Mouse (Mus musculus) MEL (cell line): ENCODE measurements around the gene Icos. TPM values are rescaled to one million over a fixed set of nuclear protein-coding genes. Genes with fewer than 3 reads are reported as not detected.

Source experiments
- DNase-seq: peaks from one replicate; pipeline ENCODE4 v3.0.0; 2011; ENCODE audit warnings: low read depth, low spot score
- H3K27ac ChIP-seq: 2 replicates; pipeline ENCODE4 v1.5.1; 2012; ENCODE audit warnings: low read depth, mild to moderate bottlenecking, control low read depth, low read length, moderate library complexity; ENCODE audit not compliant: control insufficient read depth
- H3K27me3 ChIP-seq, 2 experiments: fragments of 150-350 bp in 1 of 2; sonication (generic) in 1 of 2; 2 replicates each; pipeline ENCODE4 v1.6.1; 2012; ENCODE audit warnings: low read length in 2 of 2, mild to moderate bottlenecking in 2 of 2, improper control_type of control experiment in 1 of 2, moderate library complexity in 1 of 2; ENCODE audit not compliant: insufficient read depth in 2 of 2, control insufficient read depth in 1 of 2
- H3K36me3 ChIP-seq, 2 experiments: 2 replicates each; pipeline ENCODE4 v1.6.1; 2012 to 2014; ENCODE audit warnings: low read length in 2 of 2, improper control_type of control experiment in 1 of 2, inconsistent platforms in 1 of 2, mild to moderate bottlenecking in 1 of 2; ENCODE audit not compliant: insufficient read depth in 2 of 2, control insufficient read depth in 1 of 2
- H3K4me1 ChIP-seq, 2 experiments: fragments of 150-350 bp in 1 of 2; sonication (generic) in 1 of 2; 2 replicates each; pipeline ENCODE4 v1.6.1; 2012; ENCODE audit warnings: low read length in 2 of 2, improper control_type of control experiment in 1 of 2, mild to moderate bottlenecking in 1 of 2; ENCODE audit not compliant: insufficient read depth in 2 of 2, control insufficient read depth in 1 of 2
- H3K4me3 ChIP-seq, 2 experiments: fragments of 150-350 bp in 1 of 2; sonication (generic) in 1 of 2; 2 replicates each; pipeline ENCODE4 v1.5.1; 2012; ENCODE audit warnings: low read depth in 2 of 2, low read length in 2 of 2, mild to moderate bottlenecking in 2 of 2, moderate library complexity in 2 of 2, control low read depth in 1 of 2, improper control_type of control experiment in 1 of 2; ENCODE audit not compliant: control insufficient read depth in 1 of 2, insufficient read depth in 1 of 2
- H3K79me2 ChIP-seq: 2 replicates; pipeline ENCODE4 v1.6.1; 2012; ENCODE audit warnings: mild to moderate bottlenecking, low read length, moderate library complexity; ENCODE audit not compliant: control insufficient read depth, poor library complexity, insufficient read depth
- H3K9ac ChIP-seq: 2 replicates; pipeline ENCODE4 v1.6.1; 2012; ENCODE audit warnings: low read depth, mild to moderate bottlenecking, control low read depth, low read length, moderate library complexity; ENCODE audit not compliant: control insufficient read depth, poor library complexity, severe bottlenecking
- H3K9me3 ChIP-seq: fragments of 150-350 bp; sonication (generic); replicated peaks from 2 replicates; pipeline ENCODE4 v1.6.1; 2012; ENCODE audit warnings: mild to moderate bottlenecking, low read length, improper control_type of control experiment, moderate library complexity; ENCODE audit not compliant: insufficient read depth
- BHLHE40 ChIP-seq: IDR thresholded peaks from 2 replicates; pipeline ENCODE4 v1.6.1; 2012; ENCODE audit warnings: low read depth, mild to moderate bottlenecking, inconsistent platforms, low read length, improper control_type of control experiment, borderline replicate concordance
- CHD1 ChIP-seq: IDR thresholded peaks from 2 replicates; pipeline ENCODE4 v1.6.1; 2012; ENCODE audit warnings: low read depth, mild to moderate bottlenecking, inconsistent platforms, low read length, improper control_type of control experiment
- CTCF ChIP-seq, 3 experiments: IDR thresholded peaks in 2 of 3; conservative IDR thresholded peaks in 1 of 3; 2 replicates each; pipeline ENCODE4 v1.5.1; 2011 to 2012; ENCODE audit warnings: low read length in 3 of 3, low read depth in 2 of 3, mild to moderate bottlenecking in 2 of 3, improper control_type of control experiment in 1 of 3, inconsistent platforms in 1 of 3, mixed read lengths in 1 of 3, moderate library complexity in 1 of 3; ENCODE audit not compliant: control insufficient read depth in 1 of 3, insufficient read depth in 1 of 3, poor library complexity in 1 of 3, severe bottlenecking in 1 of 3
- E2F4 ChIP-seq: IDR thresholded peaks from 2 replicates; pipeline ENCODE4 v1.6.1; 2011; ENCODE audit warnings: low read depth, low read length, improper control_type of control experiment, borderline replicate concordance
- EP300 ChIP-seq, 2 experiments: IDR thresholded peaks; 2 replicates each; pipeline ENCODE4 v1.6.1; 2011; ENCODE audit warnings: improper control_type of control experiment in 2 of 2, low read length in 2 of 2, low read depth in 1 of 2, mild to moderate bottlenecking in 1 of 2
- ETS1 ChIP-seq: IDR thresholded peaks from 2 replicates; pipeline ENCODE4 v1.6.1; 2012; ENCODE audit warnings: low read depth, mild to moderate bottlenecking, inconsistent platforms, low read length, improper control_type of control experiment, moderate library complexity
- JUND ChIP-seq: IDR thresholded peaks from 2 replicates; pipeline ENCODE4 v1.6.1; 2011; ENCODE audit warnings: low read depth, mild to moderate bottlenecking, improper control_type of control experiment, low read length
- MAX ChIP-seq: IDR thresholded peaks from 2 replicates; pipeline ENCODE4 v1.6.1; 2011; ENCODE audit warnings: low read length, improper control_type of control experiment
- MAZ ChIP-seq: IDR thresholded peaks from 2 replicates; pipeline ENCODE4 v1.6.1; 2012; ENCODE audit warnings: low read depth, mild to moderate bottlenecking, inconsistent platforms, low read length, improper control_type of control experiment
- MEF2A ChIP-seq: IDR thresholded peaks from 2 replicates; pipeline ENCODE4 v1.6.1; 2014; ENCODE audit warnings: low read depth, mild to moderate bottlenecking, inconsistent platforms, low read length, improper control_type of control experiment; ENCODE audit not compliant: poor library complexity, insufficient replicate concordance, severe bottlenecking; ENCODE audit errors: extremely low read depth
- MXI1 ChIP-seq: IDR thresholded peaks from 2 replicates; pipeline ENCODE4 v1.6.1; 2011; ENCODE audit warnings: mild to moderate bottlenecking, low read depth, low read length, improper control_type of control experiment
- MYB ChIP-seq: IDR thresholded peaks from 2 replicates; pipeline ENCODE4 v1.6.1; 2011; ENCODE audit warnings: mild to moderate bottlenecking, low read depth, low read length, improper control_type of control experiment
- MYC ChIP-seq: IDR thresholded peaks from 2 replicates; pipeline ENCODE4 v1.6.1; 2011; ENCODE audit warnings: low read depth, mild to moderate bottlenecking, low read length, improper control_type of control experiment, moderate library complexity
- NELFE ChIP-seq: IDR thresholded peaks from 2 replicates; pipeline ENCODE4 v1.6.1; 2011; ENCODE audit warnings: low read depth, low read length, improper control_type of control experiment
- POLR2A ChIP-seq, 2 experiments: IDR thresholded peaks; 2 replicates each; pipeline ENCODE4 v1.6.1; 2011 to 2012; ENCODE audit warnings: low read length in 2 of 2, mild to moderate bottlenecking in 2 of 2, control low read depth in 1 of 2, improper control_type of control experiment in 1 of 2, low read depth in 1 of 2, moderate library complexity in 1 of 2; ENCODE audit not compliant: control insufficient read depth in 1 of 2, insufficient read depth in 1 of 2, poor library complexity in 1 of 2
- POLR2AphosphoS2 ChIP-seq: IDR thresholded peaks from 2 replicates; pipeline ENCODE4 v1.6.1; 2011; ENCODE audit warnings: low read length, improper control_type of control experiment
- RAD21 ChIP-seq: IDR thresholded peaks from 2 replicates; pipeline ENCODE4 v1.6.1; 2011; ENCODE audit warnings: mild to moderate bottlenecking, low read depth, low read length, improper control_type of control experiment
- SIN3A ChIP-seq: IDR thresholded peaks from 2 replicates; pipeline ENCODE4 v1.6.1; 2012; ENCODE audit warnings: low read length, improper control_type of control experiment, inconsistent platforms
- TAL1 ChIP-seq: IDR thresholded peaks from 2 replicates; pipeline ENCODE4 v1.6.1; 2012; ENCODE audit warnings: mild to moderate bottlenecking, inconsistent platforms, low read length, moderate library complexity, mixed read lengths
- TBP ChIP-seq: IDR thresholded peaks from 2 replicates; pipeline ENCODE4 v1.8.0; 2011; ENCODE audit warnings: low read depth, low read length, improper control_type of control experiment
- TCF12 ChIP-seq: IDR thresholded peaks from 2 replicates; pipeline ENCODE4 v1.6.1; 2014; ENCODE audit warnings: low read depth, mild to moderate bottlenecking, inconsistent platforms, low read length, improper control_type of control experiment, moderate library complexity
- USF1 ChIP-seq: IDR thresholded peaks from 2 replicates; pipeline ENCODE4 v1.6.1; 2014; ENCODE audit warnings: low read depth, mild to moderate bottlenecking, inconsistent platforms, low read length, improper control_type of control experiment, moderate library complexity
- ZKSCAN1 ChIP-seq: IDR thresholded peaks from 2 replicates; pipeline ENCODE4 v1.6.1; 2012; ENCODE audit warnings: low read depth, mild to moderate bottlenecking, inconsistent platforms, low read length, improper control_type of control experiment, moderate library complexity
- polyA plus RNA-seq, 2 experiments: library from polyadenylated mRNA; stranded (reverse) in 1 of 2; unstranded in 1 of 2; fragments of >175 nt in 1 of 2; fragments of >200 nt in 1 of 2; gene quantifications; 2 replicates each; pipeline versions ENCODE4 v1.2.1 to v1.2.4; 2012; ENCODE audit warnings: low replicate concordance in 2 of 2, low read depth in 1 of 2; ENCODE audit not compliant: insufficient read length in 2 of 2, insufficient read depth in 1 of 2, missing spikeins in 1 of 2
- total RNA-seq: library from RNA; depleted of rRNA; stranded (reverse); fragments of 300-350 nt; gene quantifications from 2 replicates; pipeline ENCODE4 v1.2.3, GENCODE M21; 2012

The Icos gene
- total and polyA plus RNA-seq, 3 experiments, result not detected

- TF ChIP-seq RAD21 (no peak), MYC (no peak), ETS1 (no peak), TCF12 (no peak), POLR2AphosphoS2 (no peak), EP300 (IDR thresholded peaks at IDR 0.05; ENCODE audit: low read depth in 1 of 2, low read length in 2 of 2) (no peak), ZKSCAN1 (no peak), MEF2A (no peak), MAZ (no peak), TBP (no peak), E2F4 (no peak), MYB (no peak), MXI1 (no peak)
- Histone ChIP-seq H3K9ac (no peak overlapping the region), H3K79me2 (no peaks in the 10 kb centered on the region), H3K4me1 (no peaks in the 10 kb centered on the region), H3K36me3 (no peaks in the 10 kb centered on the region), H3K27me3 (no peaks in the 10 kb centered on the region), H3K9me3 (no peaks in the 10 kb centered on the region), H3K27ac (no peak overlapping the region), H3K4me3 (no peak overlapping the region)
- no peak for DNase-seq
These were observed 21.5 kb upstream of the Icos start for GRCm38 (mm10) chr1:60956196-60956595.

GRCm38 (mm10) chr1:60958287-60958686, 19.4 kb upstream of the Icos start:
- no peak for TF ChIP-seq SIN3A
- peak; percentile 9 to 13 (median 10); a peak in 3 of 6 replicates for TF ChIP-seq CTCF (IDR thresholded peaks at IDR 0.05 in 2 of 3, conservative IDR thresholded peaks at IDR 0.05 in 1 of 3; ENCODE audit: control insufficient read depth in 1 of 3, insufficient read depth in 1 of 3, low read depth in 2 of 3, low read length in 3 of 3, poor library complexity in 1 of 3, severe bottlenecking in 1 of 3)
- TF ChIP-seq CHD1, result no peak
- H3K79me2 ChIP-seq, result no peaks in the 10 kb centered on the region
- no peaks in the 10 kb centered on the region for H3K4me1 ChIP-seq
- no peaks in the 10 kb centered on the region for H3K9me3 ChIP-seq
- H3K4me3 ChIP-seq, result no peak overlapping the region
- no peak for DNase-seq
- H3K27me3 ChIP-seq, result no peaks in the 10 kb centered on the region
- H3K36me3 ChIP-seq, result no peaks in the 10 kb centered on the region
- H3K27ac ChIP-seq, result no peak overlapping the region
- H3K9ac ChIP-seq, result no peak overlapping the region

- Histone ChIP-seq H3K9ac (no peak overlapping the region), H3K79me2 (no peaks in the 10 kb centered on the region), H3K4me1 (no peaks in the 10 kb centered on the region), H3K9me3 (no peaks in the 10 kb centered on the region), H3K27ac (no peak overlapping the region), H3K36me3 (no peaks in the 10 kb centered on the region), H3K4me3 (no peak overlapping the region), H3K27me3 (no peaks in the 10 kb centered on the region)
- TF ChIP-seq TBP (no peak), MXI1 (no peak), EP300 (IDR thresholded peaks at IDR 0.05; ENCODE audit: low read depth in 1 of 2, low read length in 2 of 2) (no peak), MAX (no peak), MAZ (no peak), JUND (no peak), MYB (no peak), USF1 (no peak), BHLHE40 (no peak), POLR2A (IDR thresholded peaks at IDR 0.05; ENCODE audit: control insufficient read depth in 1 of 2, insufficient read depth in 1 of 2, low read depth in 1 of 2, low read length in 2 of 2, poor library complexity in 1 of 2) (no peak), NELFE (no peak), RAD21 (no peak), TAL1 (no peak)
- DNase-seq, result no peak
These were observed 18.5 kb upstream of the Icos start for GRCm38 (mm10) chr1:60959246-60959645.
